Mouse (Mus musculus) myocyte (in vitro differentiated cells): Measurements from ENCODE around the gene Gm20695. TPM values are rescaled to one million over a fixed set of nuclear protein-coding genes. Genes with fewer than 3 reads are reported as not detected.

Experiments used
- H3K27me3 ChIP-seq: one replicate; pipeline ENCODE4 v1.6.1; 2011; ENCODE audit not compliant: control insufficient read depth, insufficient read depth, insufficient read length
- H3K36me3 ChIP-seq: one replicate; pipeline ENCODE4 v1.6.1; 2011; ENCODE audit not compliant: control insufficient read depth, insufficient read depth
- H3K4me2 ChIP-seq: one replicate; pipeline ENCODE4 v1.6.1; 2011; ENCODE audit warnings: low read depth, control low read depth
- H3K4me3 ChIP-seq: one replicate; pipeline ENCODE4 v1.5.1; 2011; ENCODE audit warnings: mild to moderate bottlenecking, control low read depth, moderate library complexity
- H3K79me2 ChIP-seq: one replicate; pipeline ENCODE4 v1.6.1; 2011; ENCODE audit not compliant: control insufficient read depth, insufficient read depth
- H3ac ChIP-seq: one replicate; pipeline ENCODE4 v1.6.1; 2011; ENCODE audit not compliant: control insufficient read depth, insufficient read length
- CEBPB ChIP-seq: IDR thresholded peaks from 2 replicates; pipeline ENCODE4 v1.6.1; 2011; ENCODE audit warnings: mild to moderate bottlenecking, moderate library complexity; ENCODE audit not compliant: poor library complexity, insufficient read depth, severe bottlenecking
- E2F4 ChIP-seq: IDR thresholded peaks from one replicate; pipeline ENCODE4 v1.6.1; 2011; ENCODE audit warnings: mild to moderate bottlenecking, control low read depth, moderate library complexity; ENCODE audit not compliant: insufficient read depth
- MAX ChIP-seq: IDR thresholded peaks from one replicate; pipeline ENCODE4 v1.6.1; 2011; ENCODE audit warnings: low read depth, mild to moderate bottlenecking, control low read depth
- MYOD1 ChIP-seq, 3 experiments: IDR thresholded peaks; one replicate each; pipeline ENCODE4 v1.6.1; 2011; ENCODE audit warnings: control low read depth in 2 of 3, low read depth in 2 of 3, mild to moderate bottlenecking in 2 of 3, moderate library complexity in 1 of 3; ENCODE audit not compliant: insufficient read length in 2 of 3, control insufficient read depth in 1 of 3
- MYOG ChIP-seq, 3 experiments: IDR thresholded peaks; one replicate each; pipeline ENCODE4 v1.6.1; 2011; ENCODE audit warnings: control low read depth in 2 of 3, low read depth in 2 of 3, mild to moderate bottlenecking in 2 of 3; ENCODE audit not compliant: insufficient read length in 2 of 3, control insufficient read depth in 1 of 3, insufficient read depth in 1 of 3
- POLR2A ChIP-seq: IDR thresholded peaks from one replicate; pipeline ENCODE4 v1.6.1; 2011; ENCODE audit warnings: low read depth, mild to moderate bottlenecking, control low read depth, moderate library complexity; ENCODE audit not compliant: insufficient read length
- POLR2AphosphoS2 ChIP-seq: IDR thresholded peaks from one replicate; pipeline ENCODE4 v1.6.1; 2011; ENCODE audit warnings: low read depth, control low read depth; ENCODE audit not compliant: insufficient read length
- REST ChIP-seq: IDR thresholded peaks from one replicate; pipeline ENCODE4 v1.6.1; 2011; ENCODE audit warnings: mild to moderate bottlenecking, control low read depth, moderate library complexity; ENCODE audit not compliant: insufficient read depth, insufficient read length
- SRF ChIP-seq: IDR thresholded peaks from one replicate; pipeline ENCODE4 v1.6.1; 2011; ENCODE audit warnings: low read depth; ENCODE audit not compliant: control insufficient read depth, insufficient read length
- TCF12 ChIP-seq: IDR thresholded peaks from one replicate; pipeline ENCODE4 v1.6.1; 2011; ENCODE audit warnings: mild to moderate bottlenecking, control low read depth; ENCODE audit not compliant: poor library complexity, insufficient read depth, severe bottlenecking
- TCF3 ChIP-seq: IDR thresholded peaks from one replicate; pipeline ENCODE4 v1.6.1; 2011; ENCODE audit warnings: low read depth, control low read depth; ENCODE audit not compliant: insufficient read length
- USF1 ChIP-seq: IDR thresholded peaks from one replicate; pipeline ENCODE4 v1.6.1; 2011; ENCODE audit warnings: low read depth, mild to moderate bottlenecking, control low read depth, moderate library complexity
- polyA plus RNA-seq: library from polyadenylated mRNA; unstranded; fragments of >200 nt; fragmentation: generic; extraction: Trizol; gene quantifications from one replicate; pipeline ENCODE4 v1.2.1, GENCODE M21; 2012; ENCODE audit warnings: missing spikeins

The Gm20695 gene
- polyA plus RNA-seq, 1 experiment: 0.18 TPM

- H3K4me2 ChIP-seq: no peak overlapping the region
- H3K36me3 ChIP-seq: no peaks in the 10 kb centered on the region
- H3K27me3 ChIP-seq: no peaks in the 10 kb centered on the region
- H3ac ChIP-seq: no peak overlapping the region
- H3K79me2 ChIP-seq: no peaks in the 10 kb centered on the region
- TF ChIP-seq MYOG (IDR thresholded peaks at IDR 0.05; ENCODE audit: control insufficient read depth in 1 of 3, insufficient read depth in 1 of 3, insufficient read length in 2 of 3, low read depth in 2 of 3): no peak
- TF ChIP-seq E2F4: no peak
- TF ChIP-seq POLR2AphosphoS2: no peak
- no peak for TF ChIP-seq MAX
- TF ChIP-seq CEBPB: no peak
- TF ChIP-seq TCF3: no peak
- TF ChIP-seq USF1: no peak
- no peak for TF ChIP-seq REST
- TF ChIP-seq TCF12: no peak
- no peak overlapping the region for H3K4me3 ChIP-seq
Measured at GRCm38 (mm10) chr16:3951141-3951540, 66.7 kb downstream of the Gm20695 start.

GRCm38 (mm10) chr16:3956369-3956768 lies 71.9 kb downstream of the Gm20695 start:
- H3K36me3 ChIP-seq: no peaks in the 10 kb centered on the region
- no peak overlapping the region for H3K4me3 ChIP-seq
- H3K79me2 ChIP-seq: no peaks in the 10 kb centered on the region
- no peak overlapping the region for H3ac ChIP-seq
- TF ChIP-seq E2F4 (no peak), MAX (peak; percentile 65), TCF3 (no peak), TCF12 (no peak), MYOD1 (IDR thresholded peaks at IDR 0.05; ENCODE audit: control insufficient read depth in 1 of 3, insufficient read length in 2 of 3, low read depth in 2 of 3) (no peak), POLR2AphosphoS2 (no peak), REST (no peak), MYOG (IDR thresholded peaks at IDR 0.05; ENCODE audit: control insufficient read depth in 1 of 3, insufficient read depth in 1 of 3, insufficient read length in 2 of 3, low read depth in 2 of 3) (no peak), CEBPB (0 out of 2 replicates have a peak, but pooled peaks have one; percentile 35), POLR2A (no peak), USF1 (peak; percentile 93)
- peak overlapping the region; percentile 34 for H3K4me2 ChIP-seq
- H3K27me3 ChIP-seq: no peaks in the 10 kb centered on the region

- no peaks in the 10 kb centered on the region for H3K79me2 ChIP-seq
- no peaks in the 10 kb centered on the region for H3K27me3 ChIP-seq
- no peak overlapping the region for H3K4me3 ChIP-seq
- H3K36me3 ChIP-seq: no peaks in the 10 kb centered on the region
- H3ac ChIP-seq: no peak overlapping the region
- H3K4me2 ChIP-seq: peak overlapping the region; percentile 56
- no peak for TF ChIP-seq E2F4
- no peak for TF ChIP-seq SRF
- TF ChIP-seq CEBPB: no peak
- no peak for TF ChIP-seq POLR2A
- TF ChIP-seq POLR2AphosphoS2: no peak
- TF ChIP-seq REST: no peak
- TF ChIP-seq MYOD1 (IDR thresholded peaks at IDR 0.05; ENCODE audit: control insufficient read depth in 1 of 3, insufficient read length in 2 of 3, low read depth in 2 of 3): no peak
- TF ChIP-seq TCF3: no peak
- TF ChIP-seq MYOG (IDR thresholded peaks at IDR 0.05; ENCODE audit: control insufficient read depth in 1 of 3, insufficient read depth in 1 of 3, insufficient read length in 2 of 3, low read depth in 2 of 3): no peak
- TF ChIP-seq TCF12: no peak
- no peak for TF ChIP-seq USF1
- no peak for TF ChIP-seq MAX
Measured at GRCm38 (mm10) chr16:3959261-3959660, 74.8 kb downstream of the Gm20695 start.

GRCm38 (mm10) chr16:3964990-3965389 lies 80.5 kb downstream of the Gm20695 start:
- no peak overlapping the region for H3ac ChIP-seq
- no peak overlapping the region for H3K4me2 ChIP-seq
- H3K36me3 ChIP-seq: no peaks in the 10 kb centered on the region
- H3K27me3 ChIP-seq: peaks cover 6% of the 10 kb centered on the region
- no peak overlapping the region for H3K4me3 ChIP-seq
- H3K79me2 ChIP-seq: no peaks in the 10 kb centered on the region
- TF ChIP-seq POLR2AphosphoS2 (no peak), REST (no peak), TCF12 (no peak), TCF3 (no peak), CEBPB (no peak), POLR2A (no peak), SRF (no peak), MAX (no peak), USF1 (no peak), MYOG (IDR thresholded peaks at IDR 0.05; ENCODE audit: control insufficient read depth in 1 of 3, insufficient read depth in 1 of 3, insufficient read length in 2 of 3, low read depth in 2 of 3) (no peak), MYOD1 (IDR thresholded peaks at IDR 0.05; ENCODE audit: control insufficient read depth in 1 of 3, insufficient read length in 2 of 3, low read depth in 2 of 3) (no peak), E2F4 (no peak)

GRCm38 (mm10) chr16:3965534-3965933 lies 81.1 kb downstream of the Gm20695 start:
- no peaks in the 10 kb centered on the region for H3K79me2 ChIP-seq
- H3K4me2 ChIP-seq: no peak overlapping the region
- H3ac ChIP-seq: no peak overlapping the region
- no peaks in the 10 kb centered on the region for H3K36me3 ChIP-seq
- H3K27me3 ChIP-seq: peaks cover 6% of the 10 kb centered on the region
- no peak overlapping the region for H3K4me3 ChIP-seq
- TF ChIP-seq POLR2A (no peak), SRF (no peak), CEBPB (no peak), MYOD1 (IDR thresholded peaks at IDR 0.05; ENCODE audit: control insufficient read depth in 1 of 3, insufficient read length in 2 of 3, low read depth in 2 of 3) (no peak), MYOG (IDR thresholded peaks at IDR 0.05; ENCODE audit: control insufficient read depth in 1 of 3, insufficient read depth in 1 of 3, insufficient read length in 2 of 3, low read depth in 2 of 3) (no peak), REST (no peak), USF1 (no peak), E2F4 (no peak), TCF3 (no peak), POLR2AphosphoS2 (no peak), MAX (no peak), TCF12 (no peak)

Other genes starting within 250 kb of the Gm20695 start
- not detected for gene Mefv, start 166.6 kb upstream of the Gm20695 start, polyA plus RNA-seq
- gene Zfp263, start 140.6 kb upstream of the Gm20695 start, polyA plus RNA-seq: 0.01 TPM
- not detected for gene Olfr15, start 53.8 kb upstream of the Gm20695 start, polyA plus RNA-seq
- 0.70 TPM for gene Zfp174, start 37.4 kb upstream of the Gm20695 start, polyA plus RNA-seq
- 31.2 TPM for gene Naa60, start 12.3 kb upstream of the Gm20695 start, polyA plus RNA-seq
- 1.7 TPM for gene Zfp597, start 87 bp upstream of the Gm20695 start, polyA plus RNA-seq
- 3.5 TPM for gene 1700037C18Rik, start 24.0 kb downstream of the Gm20695 start, polyA plus RNA-seq
- 10.1 TPM for gene Cluap1, start 24.2 kb downstream of the Gm20695 start, polyA plus RNA-seq
- 1.3 TPM for gene Nlrc3, start 92.0 kb downstream of the Gm20695 start, polyA plus RNA-seq
- gene Slx4, start 119.1 kb downstream of the Gm20695 start, polyA plus RNA-seq: 11.9 TPM
- gene Dnase1, start 152.3 kb downstream of the Gm20695 start, polyA plus RNA-seq: 0.89 TPM
- gene Trap1, start 193.2 kb downstream of the Gm20695 start, polyA plus RNA-seq: 103 TPM